Mouse (Mus musculus) heart, embryonic 13.5 days (tissue): Measurements from ENCODE around the gene Spaar. TPM values are rescaled to one million over a fixed set of nuclear protein-coding genes. Genes with fewer than 3 reads are reported as not detected.
"Not testable (repeated sequence)": the region's sequence is repeated elsewhere in the genome, so short reads cannot be mapped to it uniquely, and the experiment has no call there.

Experiments
- ATAC-seq: fragments of 200-750 bp; cut with Nextera tagmentation; 2 replicates; pipeline ENCODE4 v1.8.0; 2017; ENCODE audit warnings: moderate TSS enrichment; ENCODE audit not compliant: insufficient number of reproducible peaks, low FRiP score, low TSS enrichment; ENCODE audit errors: extremely low read depth
- H3K27ac ChIP-seq: fragments of 300-500 bp; sonication (generic); replicated peaks from 2 replicates; pipeline ENCODE4 v1.5.1; 2015; ENCODE audit warnings: moderate library complexity, mild to moderate bottlenecking, inconsistent platforms
- H3K27me3 ChIP-seq: fragments of 300-500 bp; sonication (generic); replicated peaks from 2 replicates; pipeline ENCODE4 v1.6.1; 2015; ENCODE audit warnings: mild to moderate bottlenecking, inconsistent platforms
- H3K36me3 ChIP-seq: fragments of 300-500 bp; sonication (generic); 2 replicates; pipeline ENCODE4 v1.6.1; 2015; ENCODE audit warnings: mild to moderate bottlenecking, inconsistent platforms
- H3K4me1 ChIP-seq: fragments of 300-500 bp; sonication (generic); 2 replicates; pipeline ENCODE4 v1.6.1; 2015; ENCODE audit warnings: inconsistent platforms
- H3K4me2 ChIP-seq: fragments of 300-500 bp; sonication (generic); 2 replicates; pipeline ENCODE4 v1.6.1; 2015; ENCODE audit warnings: inconsistent platforms, mild to moderate bottlenecking, moderate library complexity
- H3K4me3 ChIP-seq: fragments of 300-500 bp; sonication (generic); 2 replicates; pipeline ENCODE4 v1.5.1; 2015; ENCODE audit warnings: moderate library complexity, mild to moderate bottlenecking, inconsistent platforms
- H3K9ac ChIP-seq: fragments of 300-500 bp; sonication (generic); 2 replicates; pipeline ENCODE4 v1.6.1; 2015; ENCODE audit warnings: inconsistent platforms, mild to moderate bottlenecking, moderate library complexity
- H3K9me3 ChIP-seq: fragments of 300-500 bp; sonication (generic); 2 replicates; pipeline ENCODE4 v1.6.1; 2016; ENCODE audit warnings: inconsistent platforms
- WGBS: fragments of 180-500 bp; shearing (Covaris S2); methylation state at CpG from one replicate; pipeline ENCODE4 v1.1.7; 2015; ENCODE audit warnings: mixed read lengths; 5-methylcytosine and 5-hydroxymethylcytosine counted together
- polyA plus RNA-seq: library from polyadenylated mRNA; unstranded; fragments of >200 nt; fragmentation: Nextera tagmentation; extraction: Ambion mirVana; gene quantifications from 2 replicates; pipeline ENCODE4 v1.2.1, GENCODE M21; 2015

The Spaar gene
- polyA plus RNA-seq, 1 experiment from 2014 or later = 0.21 TPM

- Histone ChIP-seq H3K27ac (no peak overlapping the region), H3K27me3 (no peaks in the 10 kb centered on the region), H3K9me3 (no peaks in the 10 kb centered on the region), H3K4me2 (no peak overlapping the region), H3K4me1 (peaks cover 22% of the 10 kb centered on the region), H3K4me3 (no peak overlapping the region), H3K36me3 (no peaks in the 10 kb centered on the region), H3K9ac (no peak overlapping the region)
- ATAC-seq = no peak
- 75% methylated on average over 21 of the region's 21 CpGs for WGBS
These were observed 30.0 kb downstream of the Spaar start for GRCm38 (mm10) chr4:43759571-43760418.

GRCm38 (mm10) chr4:43760460-43760859 lies 30.6 kb downstream of the Spaar start:
- no peak for ATAC-seq

GRCm38 (mm10) chr4:43761336-43761735 lies 31.5 kb downstream of the Spaar start:
- no peaks in the 10 kb centered on the region for H3K36me3 ChIP-seq
- no peak overlapping the region for H3K27ac ChIP-seq
- no peaks in the 10 kb centered on the region for H3K27me3 ChIP-seq
- H3K4me3 ChIP-seq = no peak overlapping the region
- no peaks in the 10 kb centered on the region for H3K9me3 ChIP-seq
- H3K9ac ChIP-seq = no peak overlapping the region
- H3K4me1 ChIP-seq = peaks cover 22% of the 10 kb centered on the region
- 81% methylated on average over 2 of the region's 2 CpGs for WGBS
- H3K4me2 ChIP-seq = no peak overlapping the region
- no peak for ATAC-seq

More at GRCm38 (mm10) chr4:43760460-43760859, 30.6 kb downstream of the Spaar start:
- Histone ChIP-seq H3K4me3 (no peak overlapping the region), H3K27ac (no peak overlapping the region), H3K9me3 (no peaks in the 10 kb centered on the region), H3K4me2 (no peak overlapping the region), H3K9ac (no peak overlapping the region), H3K36me3 (no peaks in the 10 kb centered on the region), H3K27me3 (no peaks in the 10 kb centered on the region), H3K4me1 (peaks cover 22% of the 10 kb centered on the region)
- WGBS = 69% methylated on average over 10 of the region's 10 CpGs

GRCm38 (mm10) chr4:43763410-43763809 lies 33.6 kb downstream of the Spaar start:
- Histone ChIP-seq H3K9ac (peak overlapping the region; percentile 40), H3K9me3 (no peaks in the 10 kb centered on the region), H3K4me2 (peak overlapping the region; percentile 46), H3K4me1 (peaks cover 11% of the 10 kb centered on the region; the same call in 1 of the 2 replicates), H3K27me3 (no peaks in the 10 kb centered on the region), H3K4me3 (no peak overlapping the region), H3K27ac (no peak overlapping the region), H3K36me3 (no peaks in the 10 kb centered on the region)
- 24% methylated on average over 7 of the region's 7 CpGs for WGBS
- no peak; the same call in 1 of the 2 replicates for ATAC-seq

- WGBS = 69% methylated on average over 5 of the region's 5 CpGs
These were observed 38.5 kb downstream of the Spaar start for GRCm38 (mm10) chr4:43768341-43768740.

GRCm38 (mm10) chr4:43769374-43769773 lies 39.5 kb downstream of the Spaar start:
- no peak for ATAC-seq
- Histone ChIP-seq H3K4me3 (no peak overlapping the region), H3K27ac (no peak overlapping the region), H3K9ac (no peak overlapping the region), H3K4me2 (no peak overlapping the region), H3K4me1 (peaks cover 5% of the 10 kb centered on the region; the same call in 1 of the 2 replicates), H3K9me3 (peaks cover 4% of the 10 kb centered on the region; the same call in 1 of the 2 replicates), H3K27me3 (0 out of 2 replicates have a peak, but pooled peaks cover 10% of the 10 kb centered on the region), H3K36me3 (no peaks in the 10 kb centered on the region)
- WGBS = 88% methylated on average over 2 of the region's 2 CpGs

More at GRCm38 (mm10) chr4:43768341-43768740, 38.5 kb downstream of the Spaar start:
- no peak overlapping the region for H3K9ac ChIP-seq
- H3K27ac ChIP-seq = no peak overlapping the region
- no peak for ATAC-seq
- H3K27me3 ChIP-seq = 0 out of 2 replicates have a peak, but pooled peaks cover 5% of the 10 kb centered on the region
- H3K4me1 ChIP-seq = peaks cover 5% of the 10 kb centered on the region; the same call in 1 of the 2 replicates
- no peak overlapping the region for H3K4me3 ChIP-seq
- H3K36me3 ChIP-seq = no peaks in the 10 kb centered on the region
- no peak overlapping the region for H3K4me2 ChIP-seq
- H3K9me3 ChIP-seq = peaks cover 4% of the 10 kb centered on the region; the same call in 1 of the 2 replicates

GRCm38 (mm10) chr4:43770909-43771308 lies 41.1 kb downstream of the Spaar start, which contains the start of gene Olfr159:
Olfr159 (minus strand) TSS chr4:43771009.
- Histone ChIP-seq H3K36me3 (no peaks in the 10 kb centered on the region), H3K4me2 (no peak within 1 kb of the TSS), H3K9me3 (peaks cover 4% of the 10 kb centered on the region; the same call in 1 of the 2 replicates), H3K4me1 (peaks cover 5% of the 10 kb centered on the region; the same call in 1 of the 2 replicates), H3K4me3 (no peak within 1 kb of the TSS), H3K27ac (no peak within 1 kb of the TSS), H3K27me3 (0 out of 2 replicates have a peak, but pooled peaks cover 10% of the 10 kb centered on the region), H3K9ac (no peak within 1 kb of the TSS)
- no peak for ATAC-seq
- WGBS = 72% methylated on average over 6 of the region's 6 CpGs

GRCm38 (mm10) chr4:43771626-43772025 lies 41.8 kb downstream of the Spaar start:
- Histone ChIP-seq H3K4me3 (no peak overlapping the region), H3K27ac (no peak overlapping the region), H3K36me3 (no peaks in the 10 kb centered on the region), H3K9ac (no peak overlapping the region), H3K4me1 (peaks cover 5% of the 10 kb centered on the region; the same call in 1 of the 2 replicates), H3K4me2 (no peak overlapping the region), H3K27me3 (0 out of 2 replicates have a peak, but pooled peaks cover 10% of the 10 kb centered on the region), H3K9me3 (peaks cover 4% of the 10 kb centered on the region; the same call in 1 of the 2 replicates)
- WGBS = 47% methylated on average over 6 of the region's 6 CpGs
- no peak for ATAC-seq

- Histone ChIP-seq H3K36me3 (no peaks in the 10 kb centered on the region), H3K4me1 (peaks cover 5% of the 10 kb centered on the region; the same call in 1 of the 2 replicates), H3K27ac (no peak overlapping the region), H3K9me3 (peaks cover 4% of the 10 kb centered on the region; the same call in 1 of the 2 replicates), H3K4me3 (no peak overlapping the region), H3K4me2 (no peak overlapping the region), H3K9ac (no peak overlapping the region), H3K27me3 (0 out of 2 replicates have a peak, but pooled peaks cover 10% of the 10 kb centered on the region)
- no peak for ATAC-seq
- WGBS = 13% methylated on average over 2 of the region's 2 CpGs
These were observed 42.5 kb downstream of the Spaar start for GRCm38 (mm10) chr4:43772304-43772703.

- Histone ChIP-seq H3K4me2 (no peak overlapping the region), H3K4me1 (no peaks in the 10 kb centered on the region), H3K36me3 (no peaks in the 10 kb centered on the region), H3K27ac (no peak overlapping the region), H3K27me3 (no peaks in the 10 kb centered on the region), H3K4me3 (no peak overlapping the region), H3K9ac (no peak overlapping the region), H3K9me3 (no peaks in the 10 kb centered on the region)
- no peak for ATAC-seq
- 59% methylated on average over 6 of the region's 6 CpGs for WGBS
These were observed 65.5 kb downstream of the Spaar start for GRCm38 (mm10) chr4:43795296-43795695.

GRCm38 (mm10) chr4:43795844-43796243 lies 66.0 kb downstream of the Spaar start:
- not testable (repeated sequence) for ATAC-seq, H3K4me1 ChIP-seq
- WGBS = 76% methylated on average over 5 of the region's 5 CpGs

More at GRCm38 (mm10) chr4:43795844-43796243, 66.0 kb downstream of the Spaar start:
- not testable (repeated sequence) for H3K4me3 ChIP-seq, H3K9me3 ChIP-seq, H3K27ac ChIP-seq, H3K9ac ChIP-seq, H3K36me3 ChIP-seq, H3K27me3 ChIP-seq, H3K4me2 ChIP-seq
